Mouse (Mus musculus) CH12.LX (cell line): ENCODE results near the gene Tmed6.

Experiments used
- CTCF ChIP-seq, 2 experiments: IDR thresholded peaks in 1 of 2; conservative IDR thresholded peaks in 1 of 2; 2 replicates each; pipeline ENCODE4 v1.5.1; 2011 to 2012; ENCODE audit warnings: low read depth in 2 of 2, low read length in 2 of 2, improper control_type of control experiment in 1 of 2, inconsistent platforms in 1 of 2, mild to moderate bottlenecking in 1 of 2, moderate library complexity in 1 of 2
- E2F4 ChIP-seq: IDR thresholded peaks from 2 replicates; pipeline ENCODE4 v1.6.1; 2011; ENCODE audit warnings: low read depth, low read length, improper control_type of control experiment; ENCODE audit not compliant: insufficient replicate concordance
- ELF1 ChIP-seq: IDR thresholded peaks from 2 replicates; pipeline ENCODE4 v1.6.1; 2014; ENCODE audit warnings: low read depth, mild to moderate bottlenecking, inconsistent platforms, low read length, improper control_type of control experiment
- GABPA ChIP-seq: IDR thresholded peaks from 2 replicates; pipeline ENCODE4 v1.6.1; 2012; ENCODE audit warnings: low read depth, low read length, improper control_type of control experiment, inconsistent platforms; ENCODE audit not compliant: insufficient replicate concordance
- IRF4 ChIP-seq: IDR thresholded peaks from 2 replicates; pipeline ENCODE4 v1.6.1; 2014; ENCODE audit warnings: low read depth, mild to moderate bottlenecking, inconsistent platforms, low read length, improper control_type of control experiment
- USF1 ChIP-seq: IDR thresholded peaks from 2 replicates; pipeline ENCODE4 v1.6.1; 2014; ENCODE audit warnings: low read depth, mild to moderate bottlenecking, inconsistent platforms, low read length, improper control_type of control experiment
- ZNF384 ChIP-seq: IDR thresholded peaks from 2 replicates; pipeline ENCODE4 v1.6.1; 2012; ENCODE audit warnings: low read depth, low read length, improper control_type of control experiment, inconsistent platforms

DNA sequence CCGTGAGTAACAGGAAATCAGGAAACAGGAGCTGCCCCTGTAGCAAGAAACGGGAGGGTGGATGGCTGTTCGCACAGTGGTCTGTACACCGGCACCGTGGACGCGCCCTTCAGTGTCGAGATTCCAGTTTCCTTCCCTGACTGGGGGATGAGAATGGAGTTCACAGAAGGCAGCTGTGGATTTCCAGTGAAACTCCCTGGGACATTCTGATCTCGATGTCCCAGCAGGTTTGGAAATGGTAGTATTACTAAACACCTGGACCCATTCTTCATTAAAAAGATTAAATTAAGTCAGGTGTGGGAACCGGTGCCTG lies 49.5 kb upstream of the Tmed6 start:
- TF ChIP-seq CTCF (conservative IDR thresholded peaks at IDR 0.05 in 1 of 2, IDR thresholded peaks at IDR 0.05 in 1 of 2; ENCODE audit: low read depth in 2 of 2, low read length in 2 of 2) (no peak), USF1 (no peak), ELF1 (no peak), E2F4 (no peak), IRF4 (no peak), ZNF384 (no peak), GABPA (no peak)
